Mouse (Mus musculus): Measurements from ENCODE around the gene Zkscan14. TPM values are rescaled to one million over a fixed set of nuclear protein-coding genes. Genes with fewer than 3 reads are reported as not detected.

The Zkscan14 gene
- polyA plus RNA-seq, 1 experiment: 6.0 TPM

DNA sequence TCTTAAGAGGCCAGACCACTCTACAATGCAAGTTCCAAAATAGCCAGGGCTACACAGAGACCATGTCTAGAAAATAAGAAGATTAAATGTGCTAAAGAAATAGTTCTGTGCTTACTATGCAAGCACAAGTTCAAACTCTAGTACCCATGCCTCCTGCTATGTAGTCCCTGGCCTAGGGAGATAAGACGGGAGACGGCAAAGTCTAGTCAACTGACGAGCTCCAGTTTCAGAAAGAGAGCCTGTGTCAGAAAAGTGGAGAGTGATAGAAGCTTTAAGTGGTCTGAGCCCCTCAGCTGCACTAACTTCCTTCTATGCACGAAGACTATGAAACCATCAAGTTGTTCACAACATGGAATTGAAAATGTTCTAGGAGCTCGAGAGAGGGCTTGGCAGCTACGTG, 52.4 kb downstream of the Zkscan14 start:
- Histone ChIP-seq H3K9ac (ENCODE audit: low read depth, poor library complexity, severe bottlenecking) (no peak overlapping the region), H3K27me3 (ENCODE audit: control insufficient read depth, insufficient read depth, low read length, poor library complexity, severe bottlenecking) (no peaks in the 10 kb centered on the region), H3K4me3 (ENCODE audit: low read depth, low read length) (no peak overlapping the region), H3K9me3 (replicated peaks; ENCODE audit: control insufficient read depth, insufficient read depth, low read length, poor library complexity, severe bottlenecking) (no peaks in the 10 kb centered on the region), H3K27ac (ENCODE audit: insufficient read depth, low read length) (no peak overlapping the region), H3K4me1 (ENCODE audit: control insufficient read depth, insufficient read depth, low read length) (no peaks in the 10 kb centered on the region), H3K36me3 (ENCODE audit: control insufficient read depth, insufficient read depth, low read length, poor library complexity, severe bottlenecking) (peaks cover 38% of the 10 kb centered on the region)
- TF ChIP-seq EP300 (IDR thresholded peaks at IDR 0.05; ENCODE audit: insufficient read depth, low read depth, low read length) (no peak), POLR2A (IDR thresholded peaks at IDR 0.05; ENCODE audit: insufficient read depth, low read length) (no peak), CTCF (IDR thresholded peaks at IDR 0.05; ENCODE audit: low read depth, low read length) (no peak)

DNA sequence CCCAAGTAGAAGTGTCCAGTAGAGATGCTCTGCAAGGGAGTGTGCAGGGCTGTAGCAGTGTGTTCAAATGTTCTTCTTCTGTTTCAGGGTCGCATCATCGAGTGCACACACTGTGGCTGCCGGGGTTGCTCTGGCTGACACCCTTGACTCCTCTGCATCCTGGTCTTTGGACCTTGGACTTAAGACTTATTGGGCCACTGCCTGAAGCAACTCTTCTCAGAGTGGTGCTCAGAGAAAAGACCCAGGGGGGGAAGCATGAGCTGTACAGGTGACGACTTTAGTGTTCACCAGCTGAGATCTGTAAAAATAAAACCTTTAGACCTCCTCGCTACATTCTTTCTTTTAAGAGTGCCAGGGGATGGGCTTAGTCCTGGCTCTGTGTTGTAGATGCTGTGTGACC, 53.9 kb downstream of the Zkscan14 start:
- Histone ChIP-seq H3K9ac (ENCODE audit: low read depth, poor library complexity, severe bottlenecking) (no peak overlapping the region), H3K27ac (ENCODE audit: insufficient read depth, low read length) (no peak overlapping the region), H3K4me3 (ENCODE audit: low read depth, low read length) (no peak overlapping the region), H3K36me3 (ENCODE audit: control insufficient read depth, insufficient read depth, low read length, poor library complexity, severe bottlenecking) (peaks cover 51% of the 10 kb centered on the region), H3K4me1 (ENCODE audit: control insufficient read depth, insufficient read depth, low read length) (no peaks in the 10 kb centered on the region), H3K27me3 (ENCODE audit: control insufficient read depth, insufficient read depth, low read length, poor library complexity, severe bottlenecking) (no peaks in the 10 kb centered on the region), H3K9me3 (replicated peaks; ENCODE audit: control insufficient read depth, insufficient read depth, low read length, poor library complexity, severe bottlenecking) (no peaks in the 10 kb centered on the region)
- no peak for TF ChIP-seq POLR2A (IDR thresholded peaks at IDR 0.05; ENCODE audit: insufficient read depth, low read length)
- TF ChIP-seq CTCF (IDR thresholded peaks at IDR 0.05; ENCODE audit: low read depth, low read length): no peak
- no peak for TF ChIP-seq EP300 (IDR thresholded peaks at IDR 0.05; ENCODE audit: insufficient read depth, low read depth, low read length)

Other genes starting within 250 kb of the Zkscan14 start
- gene Smurf1, start 236.0 kb downstream of the Zkscan14 start, polyA plus RNA-seq (2011; ENCODE audit: insufficient read depth, insufficient read length, low read depth, missing spikeins): 18.4 and 19.7 TPM in 2 replicates
- gene Gm4871, start 169.1 kb downstream of the Zkscan14 start, polyA plus RNA-seq (2011; ENCODE audit: insufficient read depth, insufficient read length, low read depth, missing spikeins): not detected in 2 replicates
- not detected in 2 replicates for gene 1700018F24Rik, start 158.9 kb downstream of the Zkscan14 start, polyA plus RNA-seq (2011; ENCODE audit: insufficient read depth, insufficient read length, low read depth, missing spikeins)
- 110 and 123 TPM in 2 replicates for gene Arpc1a, start 118.0 kb downstream of the Zkscan14 start, polyA plus RNA-seq (2011; ENCODE audit: insufficient read depth, insufficient read length, low read depth, missing spikeins)
- gene Kpna7, start 117.8 kb downstream of the Zkscan14 start, polyA plus RNA-seq (2011; ENCODE audit: insufficient read depth, insufficient read length, low read depth, missing spikeins): not detected in 2 replicates
- 92.3 and 108 TPM in 2 replicates for gene Arpc1b, start 87.7 kb downstream of the Zkscan14 start, polyA plus RNA-seq (2011; ENCODE audit: insufficient read depth, insufficient read length, low read depth, missing spikeins)
- 229 and 237 TPM in 2 replicates for gene Pdap1, start 61.6 kb downstream of the Zkscan14 start, polyA plus RNA-seq (2011; ENCODE audit: insufficient read depth, insufficient read length, low read depth, missing spikeins)
- 104 and 112 TPM in 2 replicates for gene Bud31, start 61.5 kb downstream of the Zkscan14 start, polyA plus RNA-seq (2011; ENCODE audit: insufficient read depth, insufficient read length, low read depth, missing spikeins)
- gene Ptcd1, start 34.8 kb downstream of the Zkscan14 start, polyA plus RNA-seq (2011; ENCODE audit: insufficient read depth, insufficient read length, low read depth, missing spikeins): 14.1 and 17.1 TPM in 2 replicates
- gene Cpsf4, start 34.7 kb downstream of the Zkscan14 start, polyA plus RNA-seq (2011; ENCODE audit: insufficient read depth, insufficient read length, low read depth, missing spikeins): 47.9 and 49.6 TPM in 2 replicates
- 300 and 316 TPM in 2 replicates for gene Atp5j2, start 9.8 kb downstream of the Zkscan14 start, polyA plus RNA-seq (2011; ENCODE audit: insufficient read depth, insufficient read length, low read depth, missing spikeins)
- gene Zkscan5, start 2.7 kb upstream of the Zkscan14 start, polyA plus RNA-seq (2011; ENCODE audit: insufficient read depth, insufficient read length, low read depth, missing spikeins): 20.3 and 20.4 TPM in 2 replicates
- gene Zfp655, start 29.8 kb upstream of the Zkscan14 start, polyA plus RNA-seq (2011; ENCODE audit: insufficient read depth, insufficient read length, low read depth, missing spikeins): 72.0 and 79.3 TPM in 2 replicates
- 7.7 and 13.5 TPM in 2 replicates for gene Zscan25, start 78.6 kb upstream of the Zkscan14 start, polyA plus RNA-seq (2011; ENCODE audit: insufficient read depth, insufficient read length, low read depth, missing spikeins)
- not detected in 2 replicates for gene Cyp3a57, start 143.4 kb upstream of the Zkscan14 start, polyA plus RNA-seq (2011; ENCODE audit: insufficient read depth, insufficient read length, low read depth, missing spikeins)

Data from ES-Bruce4 (cell line).